Mouse (Mus musculus) brain, embryonic 18.5 days (tissue): ENCODE measurements around the gene D330020A13Rik.

ENCODE experiments used
- DNase-seq: peaks from one replicate; pipeline ENCODE4 v3.0.0-alpha.2; 2012; ENCODE audit warnings: low read depth, low spot score

Gene D330020A13Rik

GRCm38 (mm10) chr6:120301137-120301536, 7.0 kb downstream of the D330020A13Rik start:
- DNase-seq: peak; percentile 24

GRCm38 (mm10) chr6:120302755-120303316, 8.7 kb downstream of the D330020A13Rik start:
- DNase-seq: no peak

- no peak for DNase-seq
Observed at GRCm38 (mm10) chr6:120306859-120307594, 12.9 kb downstream of the D330020A13Rik start.

GRCm38 (mm10) chr6:120309338-120309737, 15.2 kb downstream of the D330020A13Rik start:
- DNase-seq: no peak

GRCm38 (mm10) chr6:120309787-120310186, 15.6 kb downstream of the D330020A13Rik start:
- DNase-seq: no peak

GRCm38 (mm10) chr6:120312443-120312842, 18.3 kb downstream of the D330020A13Rik start:
- no peak for DNase-seq

GRCm38 (mm10) chr6:120318303-120318940, 24.3 kb downstream of the D330020A13Rik start:
- no peak for DNase-seq

GRCm38 (mm10) chr6:120319129-120319528, 25.0 kb downstream of the D330020A13Rik start:
- no peak for DNase-seq

GRCm38 (mm10) chr6:120320369-120320768, 26.2 kb downstream of the D330020A13Rik start:
- no peak for DNase-seq

- DNase-seq: peak; percentile 64
Observed at GRCm38 (mm10) chr6:120324295-120324927, 30.2 kb downstream of the D330020A13Rik start.

GRCm38 (mm10) chr6:120332351-120332750, 38.2 kb downstream of the D330020A13Rik start:
- DNase-seq: no peak

- no peak for DNase-seq
Observed at GRCm38 (mm10) chr6:120343992-120344391, 49.8 kb downstream of the D330020A13Rik start.
